Mouse (Mus musculus): ENCODE data around the gene Tmem265. TPM values are rescaled to one million over a fixed set of nuclear protein-coding genes. Genes with fewer than 3 reads are reported as not detected.

The Tmem265 gene
- polyA plus RNA-seq, 1 experiment = 12.5 TPM

GRCm38 (mm10) chr7:127516344-127516743, 44.8 kb upstream of the Tmem265 start:
- H3K4me3 ChIP-seq (ENCODE audit: control insufficient read depth, insufficient read depth, low read length) = no peak overlapping the region
- peaks cover 51% of the 10 kb centered on the region for H3K36me3 ChIP-seq (ENCODE audit: control insufficient read depth, insufficient read depth, low read length)
- TF ChIP-seq POLR2A (IDR thresholded peaks at IDR 0.05; ENCODE audit: control insufficient read depth, extremely low read depth, insufficient read depth, low read length, poor library complexity) = no peak
- no peak for TF ChIP-seq CTCF (IDR thresholded peaks at IDR 0.05; ENCODE audit: borderline replicate concordance, control insufficient read depth, extremely low read depth, insufficient read depth, low read length, poor library complexity)
- no peak overlapping the region for H3K27ac ChIP-seq (ENCODE audit: control insufficient read depth, insufficient read depth, low read length)
- no peaks in the 10 kb centered on the region for H3K27me3 ChIP-seq (ENCODE audit: control insufficient read depth, insufficient read depth, low read length)
- WGBS = 94% methylated on average over 7 of the region's 7 CpGs
- no peaks in the 10 kb centered on the region for H3K4me1 ChIP-seq (replicated peaks; ENCODE audit: control insufficient read depth, insufficient read depth, low read length)
- no peak for DNase-seq

GRCm38 (mm10) chr7:127519284-127519683, 41.9 kb upstream of the Tmem265 start, which contains the start of gene Gm42715:
Gene Gm42715, plus strand, starts transcription at chr7:127519584.
- WGBS = 98% methylated on average over 3 of the region's 3 CpGs
- peaks cover 80% of the 10 kb centered on the region for H3K36me3 ChIP-seq (ENCODE audit: control insufficient read depth, insufficient read depth, low read length)
- no peaks in the 10 kb centered on the region for H3K27me3 ChIP-seq (ENCODE audit: control insufficient read depth, insufficient read depth, low read length)
- H3K4me3 ChIP-seq (ENCODE audit: control insufficient read depth, insufficient read depth, low read length) = no peak within 1 kb of the TSS
- H3K27ac ChIP-seq (ENCODE audit: control insufficient read depth, insufficient read depth, low read length) = no peak within 1 kb of the TSS
- no peak for DNase-seq
- TF ChIP-seq CTCF (IDR thresholded peaks at IDR 0.05; ENCODE audit: borderline replicate concordance, control insufficient read depth, extremely low read depth, insufficient read depth, low read length, poor library complexity) (no peak), POLR2A (IDR thresholded peaks at IDR 0.05; ENCODE audit: control insufficient read depth, extremely low read depth, insufficient read depth, low read length, poor library complexity) (no peak)
- no peaks in the 10 kb centered on the region for H3K4me1 ChIP-seq (replicated peaks; ENCODE audit: control insufficient read depth, insufficient read depth, low read length)

GRCm38 (mm10) chr7:127541671-127542070, 19.5 kb upstream of the Tmem265 start:
- H3K27ac ChIP-seq (ENCODE audit: control insufficient read depth, insufficient read depth, low read length) = no peak overlapping the region
- no peak overlapping the region for H3K4me3 ChIP-seq (ENCODE audit: control insufficient read depth, insufficient read depth, low read length)
- 95% methylated on average over 3 of the region's 3 CpGs for WGBS
- DNase-seq = no peak
- TF ChIP-seq CTCF (IDR thresholded peaks at IDR 0.05; ENCODE audit: borderline replicate concordance, control insufficient read depth, extremely low read depth, insufficient read depth, low read length, poor library complexity) = no peak
- TF ChIP-seq POLR2A (IDR thresholded peaks at IDR 0.05; ENCODE audit: control insufficient read depth, extremely low read depth, insufficient read depth, low read length, poor library complexity) = no peak
- no peaks in the 10 kb centered on the region for H3K4me1 ChIP-seq (replicated peaks; ENCODE audit: control insufficient read depth, insufficient read depth, low read length)
- no peaks in the 10 kb centered on the region for H3K27me3 ChIP-seq (ENCODE audit: control insufficient read depth, insufficient read depth, low read length)
- H3K36me3 ChIP-seq (ENCODE audit: control insufficient read depth, insufficient read depth, low read length) = peaks cover 92% of the 10 kb centered on the region

GRCm38 (mm10) chr7:127549116-127549835, 11.9 kb upstream of the Tmem265 start:
- no peaks in the 10 kb centered on the region for H3K27me3 ChIP-seq (ENCODE audit: control insufficient read depth, insufficient read depth, low read length)
- DNase-seq = no peak
- H3K4me1 ChIP-seq (replicated peaks; ENCODE audit: control insufficient read depth, insufficient read depth, low read length) = no peaks in the 10 kb centered on the region
- H3K27ac ChIP-seq (ENCODE audit: control insufficient read depth, insufficient read depth, low read length) = no peak overlapping the region
- 96% methylated on average over 15 of the region's 15 CpGs for WGBS
- H3K36me3 ChIP-seq (ENCODE audit: control insufficient read depth, insufficient read depth, low read length) = peaks cover 79% of the 10 kb centered on the region
- no peak overlapping the region for H3K4me3 ChIP-seq (ENCODE audit: control insufficient read depth, insufficient read depth, low read length)
- TF ChIP-seq CTCF (IDR thresholded peaks at IDR 0.05; ENCODE audit: borderline replicate concordance, control insufficient read depth, extremely low read depth, insufficient read depth, low read length, poor library complexity) (no peak), POLR2A (IDR thresholded peaks at IDR 0.05; ENCODE audit: control insufficient read depth, extremely low read depth, insufficient read depth, low read length, poor library complexity) (no peak)

GRCm38 (mm10) chr7:127551558-127551957, 9.6 kb upstream of the Tmem265 start:
- DNase-seq = no peak
- TF ChIP-seq CTCF (IDR thresholded peaks at IDR 0.05; ENCODE audit: borderline replicate concordance, control insufficient read depth, extremely low read depth, insufficient read depth, low read length, poor library complexity) = no peak
- no peak for TF ChIP-seq POLR2A (IDR thresholded peaks at IDR 0.05; ENCODE audit: control insufficient read depth, extremely low read depth, insufficient read depth, low read length, poor library complexity)
- H3K27ac ChIP-seq (ENCODE audit: control insufficient read depth, insufficient read depth, low read length) = no peak overlapping the region
- 98% methylated on average over 8 of the region's 8 CpGs for WGBS
- H3K36me3 ChIP-seq (ENCODE audit: control insufficient read depth, insufficient read depth, low read length) = peaks cover 82% of the 10 kb centered on the region
- H3K4me3 ChIP-seq (ENCODE audit: control insufficient read depth, insufficient read depth, low read length) = no peak overlapping the region
- H3K4me1 ChIP-seq (replicated peaks; ENCODE audit: control insufficient read depth, insufficient read depth, low read length) = no peaks in the 10 kb centered on the region
- no peaks in the 10 kb centered on the region for H3K27me3 ChIP-seq (ENCODE audit: control insufficient read depth, insufficient read depth, low read length)

GRCm38 (mm10) chr7:127560580-127560979, 610 bp upstream of the Tmem265 start:
- TF ChIP-seq POLR2A (IDR thresholded peaks at IDR 0.05; ENCODE audit: control insufficient read depth, extremely low read depth, insufficient read depth, low read length, poor library complexity) (no peak), CTCF (IDR thresholded peaks at IDR 0.05; ENCODE audit: borderline replicate concordance, control insufficient read depth, extremely low read depth, insufficient read depth, low read length, poor library complexity) (no peak)
- H3K36me3 ChIP-seq (ENCODE audit: control insufficient read depth, insufficient read depth, low read length) = peaks cover 51% of the 10 kb centered on the region
- WGBS = 98% methylated on average over 11 of the region's 11 CpGs

More at GRCm38 (mm10) chr7:127560580-127560979, 610 bp upstream of the Tmem265 start:
- Histone ChIP-seq H3K27ac (ENCODE audit: control insufficient read depth, insufficient read depth, low read length) (no peak overlapping the region), H3K27me3 (ENCODE audit: control insufficient read depth, insufficient read depth, low read length) (no peaks in the 10 kb centered on the region), H3K4me1 (replicated peaks; ENCODE audit: control insufficient read depth, insufficient read depth, low read length) (no peaks in the 10 kb centered on the region), H3K4me3 (ENCODE audit: control insufficient read depth, insufficient read depth, low read length) (no peak overlapping the region)
- no peak for DNase-seq
